Mouse (Mus musculus): Measurements from ENCODE around the gene Morc1. TPM values are rescaled to one million over a fixed set of nuclear protein-coding genes. Genes with fewer than 3 reads are reported as not detected.

The Morc1 gene
- total and polyA plus RNA-seq, 3 experiments, result 0.64 TPM; not detected in 2

Other genes starting within 250 kb of the Morc1 start
- not detected in 2 replicates for gene Dppa4, start 147.5 kb upstream of the Morc1 start, total RNA-seq (2012; rRNA removed)
- gene Dppa4, start 147.5 kb upstream of the Morc1 start, total RNA-seq (2014; rRNA removed), result not detected in 2 replicates
- not detected in 2 replicates for gene Dppa4, start 147.5 kb upstream of the Morc1 start, polyA plus RNA-seq (2012; ENCODE audit: insufficient read length, low read depth)
- not detected in 2 replicates for gene Dppa2, start 127.3 kb upstream of the Morc1 start, total RNA-seq (2012; rRNA removed)
- not detected in 2 replicates for gene Dppa2, start 127.3 kb upstream of the Morc1 start, total RNA-seq (2014; rRNA removed)
- gene Dppa2, start 127.3 kb upstream of the Morc1 start, polyA plus RNA-seq (2012; ENCODE audit: insufficient read length, low read depth), result 0.13 TPM in 1 of 2 replicates, not detected in the other
- gene Gm5485, start 18.8 kb upstream of the Morc1 start, total RNA-seq (2012; rRNA removed), result not detected in 2 replicates
- gene Gm5485, start 18.8 kb upstream of the Morc1 start, total RNA-seq (2014; rRNA removed), result not detected in 2 replicates
- not detected in 2 replicates for gene Gm5485, start 18.8 kb upstream of the Morc1 start, polyA plus RNA-seq (2012; ENCODE audit: insufficient read length, low read depth)